20 mouse cellular contexts compared by ENCODE assay signal in the genomic region with DNA sequence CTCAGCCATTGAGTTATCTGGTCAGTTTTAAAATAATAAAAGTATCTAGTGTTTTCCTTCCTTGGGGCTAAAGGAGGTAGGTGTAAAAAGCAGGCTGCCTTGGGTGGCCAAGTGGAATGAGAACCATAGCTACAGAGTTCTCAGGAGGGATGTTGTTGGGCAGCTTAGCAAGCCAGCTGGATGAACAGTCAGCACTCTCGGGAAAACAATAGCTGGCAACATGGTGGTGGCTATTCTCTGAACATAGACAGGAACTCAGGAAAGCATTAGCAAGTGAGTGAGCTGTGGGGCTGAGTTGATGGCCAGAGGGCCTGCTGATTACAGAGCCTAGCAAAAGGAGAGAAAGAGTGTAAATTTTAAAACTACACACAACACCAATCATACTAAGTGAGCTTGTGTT. TPM values are rescaled to one million over a fixed set of nuclear protein-coding genes. Genes with fewer than 3 reads are reported as not detected.
"Had no signal": no experiment of that assay in that cellular context is flagged by ENCODE, and none has a peak within 500 bp of the region (broad histone marks: within the 10 kb centered on the region; RNA-seq: fewer than 3 reads in every experiment).

No protein-coding gene starts in this region.

- ATAC-seq: midbrain, embryonic 16.5 days had no signal

- H3K27ac ChIP-seq: midbrain, embryonic 10.5 days; midbrain, embryonic 12.5 days; neural tube, embryonic 13.5 days; neural tube, embryonic 15.5 days had no signal

- H3K4me3 ChIP-seq: midbrain, embryonic 10.5 days; midbrain, embryonic 12.5 days; myocyte; neural tube, embryonic 13.5 days; neural tube, embryonic 15.5 days had no signal

- DNase-seq: lung, embryonic 14.5 days; lung, postnatal 10 days; lung, postnatal 4 days; midbrain, embryonic 14.5 days; retina, postnatal 1 day; right cerebral cortex, adult 18-20 months; right cerebral cortex, postnatal 25 days; right cerebral cortex, postnatal 4 days; spleen, adult 18-20 months; thymus, adult 18-20 months; thymus, postnatal 14 days; thymus, postnatal 36 days had no signal

RNA-seq across cellular contexts. Expression of a gene that starts 27.8 kb away (rescaled TPM):
- total RNA-seq: megakaryocyte, adult 5-6 weeks; megakaryocyte-erythroid progenitor cell, adult 5-6 weeks had no signal
